Mouse (Mus musculus): ENCODE measurements around the gene Reep3. TPM values are rescaled to one million over a fixed set of nuclear protein-coding genes. Genes with fewer than 3 reads are reported as not detected.

The Reep3 gene
- polyA plus RNA-seq, 1 experiment, result 14.7 TPM

GRCm38 (mm10) chr10:67029297-67029696, 67.4 kb downstream of the Reep3 start:
- no peak for TF ChIP-seq MAX (IDR thresholded peaks at IDR 0.05)
- TF ChIP-seq FOSL1 (IDR thresholded peaks at IDR 0.05; ENCODE audit: insufficient read depth, low read length, poor library complexity, severe bottlenecking), result no peak
- TF ChIP-seq MYOG (IDR thresholded peaks at IDR 0.05; ENCODE audit: control insufficient read depth, extremely low read depth, insufficient read length), result no peak
- no peak for TF ChIP-seq USF1 (IDR thresholded peaks at IDR 0.05; ENCODE audit: low read depth)
- no peak for TF ChIP-seq MYOD1 (IDR thresholded peaks at IDR 0.05; ENCODE audit: control insufficient read depth, insufficient read length, low read depth)
- H3K27me3 ChIP-seq (ENCODE audit: control insufficient read depth, insufficient read depth, insufficient read length), result no peaks in the 10 kb centered on the region
- no peak overlapping the region for H3ac ChIP-seq (ENCODE audit: control insufficient read depth, insufficient read length, low read depth)
- H3K36me3 ChIP-seq (ENCODE audit: control insufficient read depth, insufficient read depth), result peaks cover 6% of the 10 kb centered on the region
- no peaks in the 10 kb centered on the region for H3K79me3 ChIP-seq (ENCODE audit: low read depth)
- no peak overlapping the region for H3K4me3 ChIP-seq (ENCODE audit: insufficient read depth, poor library complexity, severe bottlenecking)
- H3K79me2 ChIP-seq (ENCODE audit: control insufficient read depth, insufficient read depth), result no peaks in the 10 kb centered on the region

GRCm38 (mm10) chr10:67026375-67026774, 70.4 kb downstream of the Reep3 start:
- H3K4me3 ChIP-seq (ENCODE audit: insufficient read depth, poor library complexity, severe bottlenecking), result no peak overlapping the region
- no peaks in the 10 kb centered on the region for H3K27me3 ChIP-seq (ENCODE audit: control insufficient read depth, insufficient read depth, insufficient read length)

DNA sequence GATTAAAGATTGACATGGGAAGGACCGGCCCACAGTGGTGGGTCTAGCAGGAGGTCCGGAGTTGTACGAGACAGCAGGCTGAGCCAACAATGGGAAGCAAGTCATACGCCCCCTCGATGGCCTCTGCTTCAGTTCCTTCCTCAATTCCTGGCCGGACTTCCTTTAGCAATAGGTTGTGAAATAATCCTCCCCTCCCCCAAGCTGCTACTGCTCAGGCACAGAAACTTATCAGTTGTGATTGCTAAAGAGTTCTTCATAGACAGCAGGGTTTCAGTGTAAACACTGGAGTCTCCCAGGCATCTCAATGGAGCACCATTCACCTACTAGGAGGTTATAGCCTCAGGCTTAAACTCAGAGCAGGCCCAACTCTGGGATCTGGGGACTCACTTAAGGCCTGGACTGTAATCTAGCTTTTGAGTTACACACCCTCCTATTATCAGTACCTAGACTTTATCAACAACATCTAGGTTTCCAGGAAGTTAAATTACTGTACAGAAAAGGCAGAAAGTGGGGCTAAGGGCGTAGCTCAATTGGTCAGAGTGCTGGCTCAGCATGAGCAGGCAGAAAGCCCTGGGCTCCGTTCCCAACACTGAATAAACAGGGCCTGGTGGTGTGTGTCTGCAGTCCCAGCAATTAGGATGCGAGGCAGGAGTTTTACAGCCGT, 71.0 kb downstream of the Reep3 start:
- Histone ChIP-seq H3K79me3 (ENCODE audit: low read depth) (no peaks in the 10 kb centered on the region), H3K36me3 (ENCODE audit: control insufficient read depth, insufficient read depth) (peaks cover 5% of the 10 kb centered on the region), H3K4me3 (ENCODE audit: insufficient read depth, poor library complexity, severe bottlenecking) (no peak overlapping the region), H3K79me2 (ENCODE audit: control insufficient read depth, insufficient read depth) (no peaks in the 10 kb centered on the region), H3ac (ENCODE audit: control insufficient read depth, insufficient read length, low read depth) (no peak overlapping the region), H3K27me3 (ENCODE audit: control insufficient read depth, insufficient read depth, insufficient read length) (no peaks in the 10 kb centered on the region)
- TF ChIP-seq CEBPB (IDR thresholded peaks at IDR 0.05; ENCODE audit: low read depth) (no peak), CTCF (IDR thresholded peaks at IDR 0.05; ENCODE audit: control insufficient read depth, insufficient read depth, insufficient read length) (no peak)

More at GRCm38 (mm10) chr10:67026375-67026774, 70.4 kb downstream of the Reep3 start:
- Histone ChIP-seq H3ac (ENCODE audit: control insufficient read depth, insufficient read length, low read depth) (no peak overlapping the region), H3K36me3 (ENCODE audit: control insufficient read depth, insufficient read depth) (peaks cover 5% of the 10 kb centered on the region), H3K79me3 (ENCODE audit: low read depth) (no peaks in the 10 kb centered on the region), H3K79me2 (ENCODE audit: control insufficient read depth, insufficient read depth) (no peaks in the 10 kb centered on the region)
- no peak for TF ChIP-seq CTCF (IDR thresholded peaks at IDR 0.05; ENCODE audit: control insufficient read depth, insufficient read depth, insufficient read length)
- no peak for TF ChIP-seq MYOG (IDR thresholded peaks at IDR 0.05; ENCODE audit: control insufficient read depth, extremely low read depth, insufficient read length)
- TF ChIP-seq MYOD1 (IDR thresholded peaks at IDR 0.05; ENCODE audit: control insufficient read depth, insufficient read length, low read depth), result no peak
- no peak for TF ChIP-seq FOSL1 (IDR thresholded peaks at IDR 0.05; ENCODE audit: insufficient read depth, low read length, poor library complexity, severe bottlenecking)
- no peak for TF ChIP-seq CEBPB (IDR thresholded peaks at IDR 0.05; ENCODE audit: low read depth)
- no peak for TF ChIP-seq USF1 (IDR thresholded peaks at IDR 0.05; ENCODE audit: low read depth)
- TF ChIP-seq MAX (IDR thresholded peaks at IDR 0.05), result no peak

GRCm38 (mm10) chr10:67024391-67024790, 72.4 kb downstream of the Reep3 start:
- Histone ChIP-seq H3K36me3 (ENCODE audit: control insufficient read depth, insufficient read depth) (peaks cover 5% of the 10 kb centered on the region), H3K27me3 (ENCODE audit: control insufficient read depth, insufficient read depth, insufficient read length) (no peaks in the 10 kb centered on the region), H3K79me3 (ENCODE audit: low read depth) (no peaks in the 10 kb centered on the region), H3ac (ENCODE audit: control insufficient read depth, insufficient read length, low read depth) (no peak overlapping the region), H3K4me3 (ENCODE audit: insufficient read depth, poor library complexity, severe bottlenecking) (no peak overlapping the region), H3K79me2 (ENCODE audit: control insufficient read depth, insufficient read depth) (no peaks in the 10 kb centered on the region)
- TF ChIP-seq FOSL1 (IDR thresholded peaks at IDR 0.05; ENCODE audit: insufficient read depth, low read length, poor library complexity, severe bottlenecking) (no peak), CTCF (IDR thresholded peaks at IDR 0.05; ENCODE audit: control insufficient read depth, insufficient read depth, insufficient read length) (no peak), CEBPB (IDR thresholded peaks at IDR 0.05; ENCODE audit: low read depth) (no peak), MAX (IDR thresholded peaks at IDR 0.05) (no peak), MYOD1 (IDR thresholded peaks at IDR 0.05; ENCODE audit: control insufficient read depth, insufficient read length, low read depth) (no peak), USF1 (IDR thresholded peaks at IDR 0.05; ENCODE audit: low read depth) (no peak), MYOG (IDR thresholded peaks at IDR 0.05; ENCODE audit: control insufficient read depth, extremely low read depth, insufficient read length) (no peak)

DNA sequence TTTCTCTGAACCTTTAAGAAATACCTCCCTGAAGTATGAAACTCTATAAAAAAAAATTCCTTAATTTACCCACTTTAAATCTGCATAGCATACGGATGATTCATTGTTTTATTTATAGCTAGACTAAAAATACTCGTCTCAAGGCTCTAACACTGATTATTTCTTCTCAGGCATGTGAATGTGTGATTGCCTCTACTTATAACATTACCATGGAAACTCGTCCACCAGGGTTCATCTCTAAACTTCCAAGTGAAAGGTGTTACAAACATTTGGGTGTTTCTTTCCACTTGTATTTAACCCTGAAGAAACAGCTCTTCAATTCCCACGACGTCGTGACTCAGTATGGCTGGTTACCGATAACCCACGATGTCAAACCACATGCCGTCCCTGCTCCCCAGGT, 73.7 kb downstream of the Reep3 start:
- Histone ChIP-seq H3K79me3 (ENCODE audit: low read depth) (no peaks in the 10 kb centered on the region), H3K27me3 (ENCODE audit: control insufficient read depth, insufficient read depth, insufficient read length) (no peaks in the 10 kb centered on the region), H3K4me3 (ENCODE audit: insufficient read depth, poor library complexity, severe bottlenecking) (no peak overlapping the region), H3ac (ENCODE audit: control insufficient read depth, insufficient read length, low read depth) (no peak overlapping the region), H3K79me2 (ENCODE audit: control insufficient read depth, insufficient read depth) (no peaks in the 10 kb centered on the region), H3K36me3 (ENCODE audit: control insufficient read depth, insufficient read depth) (peaks cover 5% of the 10 kb centered on the region)
- TF ChIP-seq FOSL1 (IDR thresholded peaks at IDR 0.05; ENCODE audit: insufficient read depth, low read length, poor library complexity, severe bottlenecking), result no peak
- TF ChIP-seq CEBPB (IDR thresholded peaks at IDR 0.05; ENCODE audit: low read depth), result no peak
- TF ChIP-seq MYOD1 (IDR thresholded peaks at IDR 0.05; ENCODE audit: control insufficient read depth, insufficient read length, low read depth), result no peak
- no peak for TF ChIP-seq MAX (IDR thresholded peaks at IDR 0.05)
- no peak for TF ChIP-seq USF1 (IDR thresholded peaks at IDR 0.05; ENCODE audit: low read depth)
- no peak for TF ChIP-seq MYOG (IDR thresholded peaks at IDR 0.05; ENCODE audit: control insufficient read depth, extremely low read depth, insufficient read length)

- H3K36me3 ChIP-seq (ENCODE audit: control insufficient read depth, insufficient read depth), result peaks cover 5% of the 10 kb centered on the region
- no peaks in the 10 kb centered on the region for H3K79me3 ChIP-seq (ENCODE audit: low read depth)
- H3ac ChIP-seq (ENCODE audit: control insufficient read depth, insufficient read length, low read depth), result no peak overlapping the region
- no peaks in the 10 kb centered on the region for H3K79me2 ChIP-seq (ENCODE audit: control insufficient read depth, insufficient read depth)
- no peaks in the 10 kb centered on the region for H3K27me3 ChIP-seq (ENCODE audit: control insufficient read depth, insufficient read depth, insufficient read length)
- no peak overlapping the region for H3K4me3 ChIP-seq (ENCODE audit: insufficient read depth, poor library complexity, severe bottlenecking)
- TF ChIP-seq MYOD1 (IDR thresholded peaks at IDR 0.05; ENCODE audit: control insufficient read depth, insufficient read length, low read depth) (no peak), MAX (IDR thresholded peaks at IDR 0.05) (no peak), CEBPB (IDR thresholded peaks at IDR 0.05; ENCODE audit: low read depth) (no peak), USF1 (IDR thresholded peaks at IDR 0.05; ENCODE audit: low read depth) (no peak), FOSL1 (IDR thresholded peaks at IDR 0.05; ENCODE audit: insufficient read depth, low read length, poor library complexity, severe bottlenecking) (no peak), MYOG (IDR thresholded peaks at IDR 0.05; ENCODE audit: control insufficient read depth, extremely low read depth, insufficient read length) (no peak), CTCF (IDR thresholded peaks at IDR 0.05; ENCODE audit: control insufficient read depth, insufficient read depth, insufficient read length) (no peak)
Measured at GRCm38 (mm10) chr10:67021494-67021893, 75.3 kb downstream of the Reep3 start.
